Mouse (Mus musculus): ENCODE measurements around the gene Smarca1.

The Smarca1 gene

GRCm38 (mm10) chrX:47764440-47764839 lies 128.3 kb downstream of the Smarca1 start:
- no peak for DNase-seq (ENCODE audit: low spot score in 2 of 2)

- no peak for DNase-seq (ENCODE audit: low spot score in 2 of 2)
Measured at GRCm38 (mm10) chrX:47760212-47760611, 132.6 kb downstream of the Smarca1 start.
